ENCODE assay signal across 10 mouse cellular contexts in the genomic region with DNA sequence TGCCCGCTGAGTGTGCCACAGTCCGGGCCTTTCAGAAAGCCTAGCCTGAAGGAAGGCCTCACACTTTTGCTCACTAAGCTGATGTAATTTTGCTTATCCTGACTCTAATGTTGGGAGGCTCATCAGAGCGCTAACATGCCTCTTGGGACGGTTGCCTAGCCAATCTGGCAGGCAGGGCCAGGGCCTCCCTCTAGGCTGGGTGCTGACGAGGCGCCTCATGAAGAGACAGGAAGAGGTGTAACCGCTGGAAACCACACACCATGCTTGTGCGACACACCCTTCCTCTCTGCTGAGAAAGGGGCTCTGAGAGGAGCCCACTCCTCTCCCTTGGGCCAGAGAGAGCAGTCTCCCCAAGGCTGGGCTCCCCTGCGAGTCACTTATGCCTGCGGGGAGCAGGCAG. TPM values are rescaled to one million over a fixed set of nuclear protein-coding genes. Genes with fewer than 3 reads are reported as not detected.
DNase-seq lines count a peak whose midpoint lies in the region; ATAC-seq and TF ChIP-seq lines count a peak whose summit lies in the region.
"Had no signal": no experiment of that assay in that cellular context is flagged by ENCODE, and none has a peak within 500 bp of the region (broad histone marks: within the 10 kb centered on the region; RNA-seq: fewer than 3 reads in every experiment).

No protein-coding gene starts in this region.

- no peak overlapping the region for H3K9ac ChIP-seq in heart, embryonic 12.5 days
- H3K9ac ChIP-seq in forebrain, postnatal 0 days = no peak overlapping the region
- H3K9ac ChIP-seq: stomach, embryonic 15.5 days had no signal

- DNase-seq in heart, adult 11 months = peak; percentile 97
- DNase-seq in thymus, postnatal 10 days (ENCODE audit: low spot score in 2 of 2) = peak; percentile 73 to 75
- no peak for DNase-seq in forebrain, postnatal 0 days
- DNase-seq in Muller cell, postnatal 12 days (ENCODE audit: inconsistent ontology term) = no peak
- no peak for DNase-seq in left cerebral cortex, adult 2 months (ENCODE audit: extremely low spot score in 1 of 2, low spot score in 2 of 2)
- DNase-seq: kidney, adult 18-20 months had no signal

- H3K4me3 ChIP-seq in heart, embryonic 12.5 days = no peak overlapping the region
- peak overlapping the region; percentile 88 for H3K4me3 ChIP-seq in macrophage (ENCODE audit: inconsistent target)
- no peak overlapping the region for H3K4me3 ChIP-seq in forebrain, postnatal 0 days (ENCODE audit: low read depth, low read length)
- H3K4me3 ChIP-seq in left cerebral cortex, adult 2 months = no peak overlapping the region
- H3K4me3 ChIP-seq: stomach, embryonic 15.5 days had no signal

- H3K36me3 ChIP-seq in heart, embryonic 12.5 days = no peaks in the 10 kb centered on the region
- H3K36me3 ChIP-seq in macrophage (ENCODE audit: inconsistent target) = 0 out of 2 replicates have a peak, but pooled peaks cover 7% of the 10 kb centered on the region
- no peaks in the 10 kb centered on the region for H3K36me3 ChIP-seq in forebrain, postnatal 0 days (ENCODE audit: insufficient read depth)
- H3K36me3 ChIP-seq: stomach, embryonic 15.5 days had no signal

- no peaks in the 10 kb centered on the region for H3K4me1 ChIP-seq in heart, embryonic 12.5 days (replicated peaks)
- H3K4me1 ChIP-seq in forebrain, postnatal 0 days (ENCODE audit: insufficient read depth) = no peaks in the 10 kb centered on the region
- H3K4me1 ChIP-seq: stomach, embryonic 15.5 days had no signal

- no peak for TF ChIP-seq CTCF in forebrain, postnatal 0 days (IDR thresholded peaks at IDR 0.05; ENCODE audit: low read depth)
- TF ChIP-seq CTCF in left cerebral cortex, adult 2 months (IDR thresholded peaks at IDR 0.05) = no peak

- H3K9me3 ChIP-seq in heart, embryonic 12.5 days (replicated peaks) = no peaks in the 10 kb centered on the region
- no peaks in the 10 kb centered on the region for H3K9me3 ChIP-seq in forebrain, postnatal 0 days (ENCODE audit: low read length)
- H3K9me3 ChIP-seq: stomach, embryonic 15.5 days had no signal

- intact Hi-C loops in left cerebral cortex, adult 2 months (cut with DNase I) = loop anchor here (5.0 kb wide), 1 partner anchor 36 kb away; no protein-coding TSS in a partner anchor

- no peak overlapping the region for H3K27ac ChIP-seq in heart, embryonic 12.5 days (ENCODE audit: poor library complexity, severe bottlenecking)
- peak overlapping the region; percentile 96 for H3K27ac ChIP-seq in macrophage
- no peak overlapping the region for H3K27ac ChIP-seq in forebrain, postnatal 0 days (ENCODE audit: low read depth, low read length)
- no peak overlapping the region; the same call in 1 of the 2 replicates for H3K27ac ChIP-seq in left cerebral cortex, adult 2 months
- H3K27ac ChIP-seq: stomach, embryonic 15.5 days had no signal

- no peak for ATAC-seq in heart, embryonic 12.5 days (ENCODE audit: insufficient number of reproducible peaks, low FRiP score)
- peak; percentile 45 for ATAC-seq in granulocyte monocyte progenitor cell, adult 5-6 weeks (replicated peaks; ENCODE audit: poor library complexity, severe bottlenecking)
- ATAC-seq in forebrain, postnatal 0 days = no peak

- H3K27me3 ChIP-seq in heart, embryonic 12.5 days (replicated peaks) = 0 out of 2 replicates have a peak, but pooled peaks cover 3% of the 10 kb centered on the region
- no peaks in the 10 kb centered on the region for H3K27me3 ChIP-seq in forebrain, postnatal 0 days (ENCODE audit: insufficient read depth, low read length)
- H3K27me3 ChIP-seq: stomach, embryonic 15.5 days had no signal

- WGBS in heart, embryonic 12.5 days = 67% methylated on average over 10 of the region's 10 CpGs
- 21% methylated on average over 10 of the region's 10 CpGs for WGBS in macrophage (ENCODE audit: missing documents)
- 80% methylated on average over 10 of the region's 10 CpGs for WGBS in forebrain, postnatal 0 days

- H3K79me2 ChIP-seq in macrophage (ENCODE audit: inconsistent target) = peaks cover 72% of the 10 kb centered on the region

- H3K4me2 ChIP-seq in heart, embryonic 12.5 days = no peak overlapping the region
- H3K4me2 ChIP-seq in forebrain, postnatal 0 days (ENCODE audit: low read depth) = no peak overlapping the region
- H3K4me2 ChIP-seq: stomach, embryonic 15.5 days had no signal

RNA-seq across cellular contexts. Expression of a gene that starts 30.3 kb away (rescaled TPM):
- polyA plus RNA-seq in heart, embryonic 12.5 days (2016; fragmentation: Nextera tagmentation; extraction: Ambion mirVana) = 2.6 and 2.7 TPM in 2 replicates
- 0.77 and 3.7 TPM in 2 replicates for total RNA-seq in granulocyte monocyte progenitor cell, adult 5-6 weeks (2014; fragmentation: Nextera tagmentation)
- total RNA-seq in granulocyte monocyte progenitor cell, adult 5-6 weeks (2017) = 0.17 and 0.31 TPM in 2 replicates
- 1 to 10 TPM in 17 of 26 experiments, under 1 TPM in 7, not detected in 2; 0.36 to 4.8 (median 1.2) TPM for total RNA-seq in macrophage (2018; cell fraction: chromatin; rRNA removed)
- under 1 TPM; 0.09 to 0.50 (median 0.22) TPM for total RNA-seq in macrophage (2018; cell fraction: cytosol; rRNA removed)
- 1 to 10 TPM in 11 of 26 experiments, under 1 TPM in 13, not detected in 2; 0.10 to 2.8 (median 0.61) TPM for total RNA-seq in macrophage (2018; cell fraction: nucleus; rRNA removed)
- polyA plus RNA-seq in macrophage (2018) = 0.18 to 0.72 TPM (median 0.33 TPM) in 3 replicates
- total RNA-seq in forebrain, postnatal 0 days (2014; rRNA removed) = 5.5 and 6.5 TPM in 2 replicates
- polyA plus RNA-seq in forebrain, postnatal 0 days (2015; fragmentation: Nextera tagmentation; extraction: Ambion mirVana) = 2.6 and 3.5 TPM in 2 replicates
- total RNA-seq in left cerebral cortex, adult 2 months (2021) = 10 to 100 TPM; 22.8 to 24.9 TPM

RNA-seq across cellular contexts. Expression of a gene that starts 31.5 kb away (rescaled TPM):
- 5.2 and 5.6 TPM in 2 replicates for polyA plus RNA-seq in heart, embryonic 12.5 days (2016; fragmentation: Nextera tagmentation; extraction: Ambion mirVana)
- total RNA-seq in granulocyte monocyte progenitor cell, adult 5-6 weeks (2014; fragmentation: Nextera tagmentation) = 84.3 and 85.6 TPM in 2 replicates
- 67.3 and 72.3 TPM in 2 replicates for total RNA-seq in granulocyte monocyte progenitor cell, adult 5-6 weeks (2017)
- total RNA-seq in macrophage (2018; cell fraction: chromatin; rRNA removed) = 100 to 1,000 TPM in 3 of 26 experiments, 10 to 100 TPM in 21, 1 to 10 TPM in 2; 4.1 to 190 (median 45.8) TPM
- total RNA-seq in macrophage (2018; cell fraction: cytosol; rRNA removed) = 10 to 100 TPM; 40.2 to 99.6 (median 66.5) TPM
- total RNA-seq in macrophage (2018; cell fraction: nucleus; rRNA removed) = 10 to 100 TPM in 25 of 26 experiments, 1 to 10 TPM in 1; 9.5 to 94.8 (median 40.5) TPM
- 42.9 to 182 TPM (median 93.6 TPM) in 3 replicates for polyA plus RNA-seq in macrophage (2018)
- total RNA-seq in forebrain, postnatal 0 days (2014; rRNA removed) = 31.5 and 38.6 TPM in 2 replicates
- 20.9 and 24.2 TPM in 2 replicates for polyA plus RNA-seq in forebrain, postnatal 0 days (2015; fragmentation: Nextera tagmentation; extraction: Ambion mirVana)
- total RNA-seq in left cerebral cortex, adult 2 months (2021) = 100 to 1,000 TPM; 375 to 385 TPM

Comparison
In these comparisons a context has a peak if more than half of its experiments do, and no peak if none do; other contexts are left out.
1. DNase-seq: peak in heart, adult 11 months (single experiment) and thymus, postnatal 10 days (2 of 2); none in forebrain, postnatal 0 days (single experiment), Muller cell, postnatal 12 days (single experiment) and left cerebral cortex, adult 2 months (0 of 2).